Mouse (Mus musculus) E14TG2a.4 (cell line): ENCODE measurements around the gene Alg5.

ENCODE experiments used
- CTCF ChIP-seq: conservative IDR thresholded peaks from 2 replicates; pipeline ENCODE4 v1.5.1; 2014; ENCODE audit warnings: low read length
- NANOG ChIP-seq: IDR thresholded peaks from 2 replicates; pipeline ENCODE4 v1.6.1; 2014; ENCODE audit warnings: borderline replicate concordance, low read length, mixed read lengths
- POU5F1 ChIP-seq: IDR thresholded peaks from 2 replicates; pipeline ENCODE4 v1.6.1; 2014; ENCODE audit warnings: low read length, borderline replicate concordance

DNA sequence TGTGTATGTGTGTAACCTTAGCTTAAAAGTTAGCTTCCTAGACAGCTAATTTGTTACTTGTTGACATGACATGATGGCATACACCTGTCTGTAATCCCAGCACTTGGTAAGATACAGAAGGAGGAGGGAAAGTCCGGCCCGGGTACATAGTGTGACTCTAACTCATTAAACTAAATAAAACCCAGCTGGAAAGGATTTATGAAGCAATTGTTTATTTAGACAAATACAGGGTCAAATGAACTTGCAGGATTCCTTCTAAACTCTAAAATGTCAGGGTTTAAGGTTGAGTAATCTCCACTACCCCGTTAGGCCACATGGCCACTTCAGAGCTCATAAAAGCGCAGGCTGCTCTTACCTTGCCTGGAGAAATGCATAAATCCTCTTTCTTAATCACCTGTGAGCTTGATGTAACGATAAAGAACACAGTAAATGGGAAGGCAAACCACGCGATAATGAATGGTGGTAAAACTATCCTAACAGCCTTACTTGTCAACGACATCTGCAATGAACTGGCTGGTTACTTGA, 3.7 kb upstream of the Alg5 start:
- TF ChIP-seq CTCF (no peak), POU5F1 (no peak), NANOG (no peak)
